In genomic region chr6:90463228-90463862, GRCm38 (mm10) we compare ENCODE assay signal across 8 mouse cellular contexts. TPM values are rescaled to one million over a fixed set of nuclear protein-coding genes. Genes with fewer than 3 reads are reported as not detected.
DNase-seq lines count a peak whose midpoint lies in the region; ATAC-seq and TF ChIP-seq lines count a peak whose summit lies in the region.

No protein-coding gene starts in this region.

- peak overlapping the region; percentile 59 for H3K9ac ChIP-seq in hindbrain, embryonic 15.5 days
- peak overlapping the region; percentile 96 for H3K9ac ChIP-seq in lung, postnatal 0 days (replicated peaks; ENCODE audit: low read depth)

- peak overlapping the region; percentile 99 for H3K27ac ChIP-seq in cortical plate, adult 2 months (ENCODE audit: insufficient read depth, low read length)
- H3K27ac ChIP-seq in hindbrain, embryonic 15.5 days (replicated peaks): peak overlapping the region; percentile 77
- peak overlapping the region; percentile 98 for H3K27ac ChIP-seq in lung, postnatal 0 days (ENCODE audit: low read length)

- TF ChIP-seq CTCF in cortical plate, adult 2 months (IDR thresholded peaks at IDR 0.05; ENCODE audit: extremely low read depth, insufficient read depth, low read length): no peak
- TF ChIP-seq CTCF in lung, postnatal 0 days (IDR thresholded peaks at IDR 0.05): peak; percentile 19; the same call in 1 of the 2 replicates

- H3K27me3 ChIP-seq in hindbrain, embryonic 15.5 days: peaks cover 17% of the 10 kb centered on the region; the same call in 1 of the 2 replicates
- H3K27me3 ChIP-seq in lung, postnatal 0 days (replicated peaks; ENCODE audit: insufficient read depth, low read length): no peaks in the 10 kb centered on the region

- peak overlapping the region; percentile 100 for H3K4me2 ChIP-seq in hindbrain, embryonic 15.5 days
- peak overlapping the region; percentile 94 for H3K4me2 ChIP-seq in lung, postnatal 0 days (replicated peaks; ENCODE audit: low read depth, low read length)

- peak; percentile 77 for ATAC-seq in hindbrain, embryonic 15.5 days (ENCODE audit: low FRiP score, low read depth)
- ATAC-seq in lung, postnatal 0 days: peak; percentile 90

- peak; percentile 23; the same call in 1 of the 2 replicates for TF ChIP-seq POLR2A in cortical plate, adult 2 months (IDR thresholded peaks at IDR 0.05; ENCODE audit: extremely low read depth, insufficient read depth, low read length)

- peak; percentile 93 for TF ChIP-seq EP300 in lung, postnatal 0 days (IDR thresholded peaks at IDR 0.05)

- H3K9me3 ChIP-seq in hindbrain, embryonic 15.5 days: no peaks in the 10 kb centered on the region
- H3K9me3 ChIP-seq in lung, postnatal 0 days (ENCODE audit: low read length): no peaks in the 10 kb centered on the region

- peak overlapping the region; percentile 95 for H3K4me3 ChIP-seq in cortical plate, adult 2 months (ENCODE audit: insufficient read depth, low read length)
- peak overlapping the region; percentile 63 for H3K4me3 ChIP-seq in hindbrain, embryonic 15.5 days
- peak overlapping the region; percentile 81 for H3K4me3 ChIP-seq in lung, postnatal 0 days (ENCODE audit: low read depth, low read length)

- peak; percentile 94 for DNase-seq in adrenal gland, postnatal 10 days
- DNase-seq in gastrocnemius, adult 8-10 months (ENCODE audit: low spot score in 2 of 2): peak; percentile 95 to 98
- DNase-seq in layer of hippocampus, postnatal 36 days: peak; percentile 87 to 91
- peak; percentile 98 for DNase-seq in lung, postnatal 0 days (ENCODE audit: low spot score)
- DNase-seq in retina, postnatal 7 days (ENCODE audit: low read depth, low spot score): peak; percentile 31
- DNase-seq in natural killer cell, adult 2 months (ENCODE audit: low spot score in 2 of 2): no peak

- no peaks in the 10 kb centered on the region; the same call in 1 of the 2 replicates for H3K4me1 ChIP-seq in cortical plate, adult 2 months (ENCODE audit: control insufficient read depth, insufficient read depth, low read length)
- peaks cover 31% of the 10 kb centered on the region for H3K4me1 ChIP-seq in hindbrain, embryonic 15.5 days (replicated peaks)
- peaks cover 37% of the 10 kb centered on the region; the same call in 1 of the 2 replicates for H3K4me1 ChIP-seq in lung, postnatal 0 days (ENCODE audit: insufficient read depth, low read depth, low read length)

- no peaks in the 10 kb centered on the region for H3K36me3 ChIP-seq in hindbrain, embryonic 15.5 days
- 0 out of 2 replicates have a peak, but pooled peaks cover 4% of the 10 kb centered on the region for H3K36me3 ChIP-seq in lung, postnatal 0 days (ENCODE audit: insufficient read depth, low read length)

- under 1% methylated on average over 31 of the region's 31 CpGs for WGBS in hindbrain, embryonic 15.5 days
- 2% methylated on average over 31 of the region's 31 CpGs for WGBS in lung, postnatal 0 days

RNA-seq across cellular contexts. Expression of gene Klf15, which starts 1.0 kb away (rescaled TPM):
- total RNA-seq in adrenal gland, postnatal 10 days (2021): 10 to 100 TPM; 14.8 to 42.1 TPM
- polyA plus RNA-seq in cortical plate, adult 2 months (2012; rRNA removed): 31.9 and 33.0 TPM in 2 replicates
- total RNA-seq in gastrocnemius, adult 8-10 months (2022): 10 to 100 TPM; 26.7 to 83.2 (median 44.3) TPM
- polyA plus RNA-seq in hindbrain, embryonic 15.5 days (2015; fragmentation: Nextera tagmentation; extraction: Ambion mirVana): 17.3 and 20.0 TPM in 2 replicates
- total RNA-seq in layer of hippocampus, postnatal 36 days (2021): 10 to 100 TPM; 26.2 to 41.7 TPM
- polyA plus RNA-seq in lung, postnatal 0 days (2015; fragmentation: Nextera tagmentation; extraction: Ambion mirVana): 20.0 and 41.4 TPM in 2 replicates

RNA-seq across cellular contexts. Expression of gene Aldh1l1, which starts 22.9 kb away (rescaled TPM):
- 10 to 100 TPM; 51.9 to 95.0 TPM for total RNA-seq in adrenal gland, postnatal 10 days (2021)
- polyA plus RNA-seq in cortical plate, adult 2 months (2012; rRNA removed): 77.0 and 83.1 TPM in 2 replicates
- total RNA-seq in gastrocnemius, adult 8-10 months (2022): 1 to 10 TPM; 2.4 to 5.5 (median 4.0) TPM
- polyA plus RNA-seq in hindbrain, embryonic 15.5 days (2015; fragmentation: Nextera tagmentation; extraction: Ambion mirVana): 65.8 and 81.7 TPM in 2 replicates
- 10 to 100 TPM; 40.9 to 41.3 TPM for total RNA-seq in layer of hippocampus, postnatal 36 days (2021)
- 4.8 and 5.7 TPM in 2 replicates for polyA plus RNA-seq in lung, postnatal 0 days (2015; fragmentation: Nextera tagmentation; extraction: Ambion mirVana)

RNA-seq across cellular contexts. Expression of gene Cfap100, which starts 34.7 kb away (rescaled TPM):
- total RNA-seq in adrenal gland, postnatal 10 days (2021): under 1 TPM; 0.58 to 0.90 TPM
- polyA plus RNA-seq in cortical plate, adult 2 months (2012; rRNA removed): 8.9 and 9.5 TPM in 2 replicates
- total RNA-seq in gastrocnemius, adult 8-10 months (2022): under 1 TPM in 1 of 4 experiments, not detected in 3; 0.56 TPM
- 6.7 and 7.2 TPM in 2 replicates for polyA plus RNA-seq in hindbrain, embryonic 15.5 days (2015; fragmentation: Nextera tagmentation; extraction: Ambion mirVana)
- 10 to 100 TPM; 10.7 to 16.8 TPM for total RNA-seq in layer of hippocampus, postnatal 36 days (2021)
- polyA plus RNA-seq in lung, postnatal 0 days (2015; fragmentation: Nextera tagmentation; extraction: Ambion mirVana): 3.9 and 5.2 TPM in 2 replicates

Comparison
In these comparisons a context has a peak if more than half of its experiments do, and no peak if none do; other contexts are left out.
1. DNase-seq: peak in adrenal gland, postnatal 10 days (single experiment), gastrocnemius, adult 8-10 months (2 of 2), layer of hippocampus, postnatal 36 days (2 of 2), lung, postnatal 0 days (single experiment) and retina, postnatal 7 days (single experiment); none in natural killer cell, adult 2 months (0 of 2).
2. RNA of gene Aldh1l1, which starts 22.9 kb away (total RNA-seq): 51.9 to 95.0 TPM in adrenal gland, postnatal 10 days and 40.9 to 41.3 TPM in layer of hippocampus, postnatal 36 days; 2.4 to 5.5 TPM in gastrocnemius, adult 8-10 months; every median in the first group is over 4 times any median in the second.
3. RNA of gene Cfap100, which starts 34.7 kb away (total RNA-seq): 10.7 to 16.8 TPM in layer of hippocampus, postnatal 36 days; 0.58 to 0.90 TPM in adrenal gland, postnatal 10 days and 0.56 TPM in gastrocnemius, adult 8-10 months; every median in the first group is over 4 times any median in the second.
4. Peak in every context shown above with its lines, with median percentiles within 50 percentile points of each other: H3K27ac ChIP-seq and H3K4me3 ChIP-seq.